Mouse (Mus musculus): ENCODE results near the gene Gnao1. TPM values are rescaled to one million over a fixed set of nuclear protein-coding genes. Genes with fewer than 3 reads are reported as not detected.

The Gnao1 gene
- polyA plus RNA-seq, 2 experiments = 4.3 to 13.5 TPM

- Histone ChIP-seq H3K9ac (ENCODE audit: low read depth, low read length, severe bottlenecking) (no peak overlapping the region), H3K27me3 (ENCODE audit: control insufficient read depth, insufficient read depth, low read length) (peaks cover 30% of the 10 kb centered on the region), H3K36me3 (ENCODE audit: control insufficient read depth, insufficient read depth, low read length) (no peaks in the 10 kb centered on the region), H3K4me2 (replicated peaks; ENCODE audit: low read depth, low read length, severe bottlenecking) (peak overlapping the region; percentile 74; the same call in 1 of the 2 replicates), H3K4me1 (ENCODE audit: control insufficient read depth, insufficient read depth, low read length) (peaks cover 14% of the 10 kb centered on the region), H3K9me3 (ENCODE audit: control insufficient read depth, low read length) (no peaks in the 10 kb centered on the region), H3K27ac (replicated peaks; ENCODE audit: low read depth, low read length) (no peak overlapping the region), H3K4me3 (replicated peaks; ENCODE audit: low read length) (peak overlapping the region; percentile 60; the same call in 1 of the 2 replicates)
- WGBS = 14% methylated on average over 19 of the region's 20 CpGs
- DNase-seq (ENCODE audit: low spot score) = no peak
- no peak for TF ChIP-seq POLR2A (IDR thresholded peaks at IDR 0.05; ENCODE audit: borderline replicate concordance, extremely low read depth, insufficient read depth, insufficient read length)
- ATAC-seq (ENCODE audit: low FRiP score, low read depth) = no peak
Measured at GRCm38 (mm10) chr8:93811719-93812475, 2.1 kb downstream of the Gnao1 start.

GRCm38 (mm10) chr8:93812566-93813404 is 3.0 kb downstream of the Gnao1 start:
- peaks cover 14% of the 10 kb centered on the region for H3K4me1 ChIP-seq (ENCODE audit: control insufficient read depth, insufficient read depth, low read length)
- H3K27ac ChIP-seq (replicated peaks; ENCODE audit: low read depth, low read length) = no peak overlapping the region
- DNase-seq (ENCODE audit: low spot score) (no peak), ATAC-seq (ENCODE audit: low FRiP score, low read depth) (0 out of 2 replicates have a peak, but pooled peaks have one; percentile 1)
- peak overlapping the region; percentile 27 for H3K4me3 ChIP-seq (replicated peaks; ENCODE audit: low read length)
- TF ChIP-seq POLR2A (IDR thresholded peaks at IDR 0.05; ENCODE audit: borderline replicate concordance, extremely low read depth, insufficient read depth, insufficient read length) = no peak
- H3K36me3 ChIP-seq (ENCODE audit: control insufficient read depth, insufficient read depth, low read length) = no peaks in the 10 kb centered on the region
- H3K9ac ChIP-seq (ENCODE audit: low read depth, low read length, severe bottlenecking) = no peak overlapping the region
- no peaks in the 10 kb centered on the region for H3K9me3 ChIP-seq (ENCODE audit: control insufficient read depth, low read length)
- H3K27me3 ChIP-seq (ENCODE audit: control insufficient read depth, insufficient read depth, low read length) = peaks cover 30% of the 10 kb centered on the region
- H3K4me2 ChIP-seq (replicated peaks; ENCODE audit: low read depth, low read length, severe bottlenecking) = peak overlapping the region; percentile 60
- 10% methylated on average over 35 of the region's 35 CpGs for WGBS

GRCm38 (mm10) chr8:93813405-93813761 is 3.6 kb downstream of the Gnao1 start:
- WGBS = 1% methylated on average over 26 of the region's 26 CpGs
- Histone ChIP-seq H3K4me2 (replicated peaks; ENCODE audit: low read depth, low read length, severe bottlenecking) (peak overlapping the region; percentile 60), H3K36me3 (ENCODE audit: control insufficient read depth, insufficient read depth, low read length) (no peaks in the 10 kb centered on the region), H3K4me1 (ENCODE audit: control insufficient read depth, insufficient read depth, low read length) (peaks cover 14% of the 10 kb centered on the region), H3K27me3 (ENCODE audit: control insufficient read depth, insufficient read depth, low read length) (peaks cover 30% of the 10 kb centered on the region), H3K4me3 (replicated peaks; ENCODE audit: low read length) (peak overlapping the region; percentile 27), H3K27ac (replicated peaks; ENCODE audit: low read depth, low read length) (no peak overlapping the region), H3K9me3 (ENCODE audit: control insufficient read depth, low read length) (no peaks in the 10 kb centered on the region), H3K9ac (ENCODE audit: low read depth, low read length, severe bottlenecking) (no peak overlapping the region)
- ATAC-seq (ENCODE audit: low FRiP score, low read depth) = peak; percentile 89
- no peak for TF ChIP-seq POLR2A (IDR thresholded peaks at IDR 0.05; ENCODE audit: borderline replicate concordance, extremely low read depth, insufficient read depth, insufficient read length)
- peak; percentile 90 for DNase-seq (ENCODE audit: low spot score)

GRCm38 (mm10) chr8:93814266-93814665 is 4.5 kb downstream of the Gnao1 start:
- Histone ChIP-seq H3K9ac (ENCODE audit: low read depth, low read length, severe bottlenecking) (peak overlapping the region; percentile 3; the same call in 1 of the 2 replicates), H3K36me3 (ENCODE audit: control insufficient read depth, insufficient read depth, low read length) (no peaks in the 10 kb centered on the region), H3K9me3 (ENCODE audit: control insufficient read depth, low read length) (no peaks in the 10 kb centered on the region), H3K27ac (replicated peaks; ENCODE audit: low read depth, low read length) (no peak overlapping the region), H3K4me1 (ENCODE audit: control insufficient read depth, insufficient read depth, low read length) (peaks cover 14% of the 10 kb centered on the region), H3K27me3 (ENCODE audit: control insufficient read depth, insufficient read depth, low read length) (peaks cover 30% of the 10 kb centered on the region), H3K4me2 (replicated peaks; ENCODE audit: low read depth, low read length, severe bottlenecking) (no peak overlapping the region), H3K4me3 (replicated peaks; ENCODE audit: low read length) (no peak overlapping the region)
- no peak for DNase-seq (ENCODE audit: low spot score)
- ATAC-seq (ENCODE audit: low FRiP score, low read depth) = no peak
- TF ChIP-seq POLR2A (IDR thresholded peaks at IDR 0.05; ENCODE audit: borderline replicate concordance, extremely low read depth, insufficient read depth, insufficient read length) = no peak
- 37% methylated on average over 6 of the region's 6 CpGs for WGBS

DNA sequence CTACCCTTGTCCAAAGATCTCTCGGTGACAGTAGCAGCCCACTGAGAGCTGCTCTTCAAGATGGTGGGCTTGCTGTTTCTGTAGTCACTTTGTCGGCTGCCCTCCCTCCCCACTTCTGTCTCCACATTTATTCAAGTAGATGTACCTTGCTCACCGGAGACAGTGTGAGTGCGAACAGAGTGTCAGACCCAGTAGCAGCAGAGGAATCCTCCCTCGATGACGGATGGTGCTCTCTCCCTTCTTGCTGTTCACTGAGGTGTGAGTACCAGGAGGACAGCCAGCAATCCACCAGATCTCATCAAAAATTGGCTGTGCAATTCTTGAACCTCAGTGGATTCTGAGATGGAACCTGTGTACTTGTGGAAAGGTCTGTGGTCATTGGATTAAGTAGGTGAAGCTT is 6.5 kb downstream of the Gnao1 start:
- no peak overlapping the region for H3K4me3 ChIP-seq (replicated peaks; ENCODE audit: low read length)
- ATAC-seq (ENCODE audit: low FRiP score, low read depth) (no peak), DNase-seq (ENCODE audit: low spot score) (no peak)
- no peak overlapping the region for H3K9ac ChIP-seq (ENCODE audit: low read depth, low read length, severe bottlenecking)
- H3K9me3 ChIP-seq (ENCODE audit: control insufficient read depth, low read length) = no peaks in the 10 kb centered on the region
- no peak for TF ChIP-seq POLR2A (IDR thresholded peaks at IDR 0.05; ENCODE audit: borderline replicate concordance, extremely low read depth, insufficient read depth, insufficient read length)
- WGBS = 78% methylated on average over 6 of the region's 6 CpGs
- no peaks in the 10 kb centered on the region for H3K36me3 ChIP-seq (ENCODE audit: control insufficient read depth, insufficient read depth, low read length)
- H3K4me2 ChIP-seq (replicated peaks; ENCODE audit: low read depth, low read length, severe bottlenecking) = no peak overlapping the region
- H3K27ac ChIP-seq (replicated peaks; ENCODE audit: low read depth, low read length) = no peak overlapping the region
- H3K4me1 ChIP-seq (ENCODE audit: control insufficient read depth, insufficient read depth, low read length) = peaks cover 12% of the 10 kb centered on the region
- H3K27me3 ChIP-seq (ENCODE audit: control insufficient read depth, insufficient read depth, low read length) = peaks cover 23% of the 10 kb centered on the region

All from limb, embryonic 14.5 days (tissue).